Mouse (Mus musculus): ENCODE measurements around the gene Vmn1r236.

Vmn1r236 gene

GRCm38 (mm10) chr17:21282642-21283041 lies at the start of gene Vmn1r236:
Gene Vmn1r236 (plus strand): TSS chr17:21282942.
- DNase-seq (ENCODE audit: low spot score), result no peak

DNA sequence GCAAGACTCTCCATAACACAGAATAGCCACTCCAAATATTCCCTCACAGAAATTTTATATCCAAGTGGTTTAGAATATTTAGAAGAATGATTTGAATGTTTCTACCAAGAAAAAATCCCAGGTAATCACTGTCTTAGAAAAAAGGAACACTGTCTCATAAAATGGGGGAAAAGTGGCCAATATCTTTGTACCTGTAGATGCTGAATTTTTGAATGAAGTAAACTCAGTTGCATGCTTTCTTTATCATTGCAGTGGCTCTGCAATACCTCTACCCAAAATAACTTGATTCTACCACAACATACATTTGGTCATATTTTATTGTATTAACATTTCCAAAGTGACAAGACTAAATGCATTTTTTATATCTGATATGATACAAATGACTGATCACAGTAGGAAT lies 26.6 kb upstream of the Vmn1r236 start, which contains the start of gene Vmn1r235:
TSS of gene Vmn1r235 (plus strand) at position 301 of the 400 bp plus-strand sequence.
- no peak for DNase-seq (ENCODE audit: low spot score)

- DNase-seq (ENCODE audit: low spot score), result peak; percentile 80
Measured at GRCm38 (mm10) chr17:21272103-21272502, 10.6 kb upstream of the Vmn1r236 start.

DNA sequence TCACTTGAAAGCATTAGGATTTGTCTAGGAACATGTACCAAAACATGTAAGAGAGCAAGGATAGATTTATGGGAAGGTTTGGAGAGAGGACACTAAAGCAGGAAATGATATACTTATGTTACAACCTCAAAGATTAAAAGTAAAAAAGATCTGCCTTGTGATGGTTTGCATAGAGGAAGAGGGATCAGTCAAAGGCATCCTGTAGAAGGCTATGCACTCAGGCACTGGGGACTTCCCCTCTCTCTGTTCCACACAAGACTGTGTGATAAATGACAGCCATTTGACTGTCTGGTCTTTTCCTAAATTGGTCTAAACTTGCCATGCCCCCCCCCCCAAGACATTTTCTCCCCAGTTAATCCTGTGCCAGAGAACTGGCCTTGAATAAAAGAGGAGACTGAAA lies 1.7 kb downstream of the Vmn1r236 start:
- no peak for DNase-seq (ENCODE audit: low spot score)

DNA sequence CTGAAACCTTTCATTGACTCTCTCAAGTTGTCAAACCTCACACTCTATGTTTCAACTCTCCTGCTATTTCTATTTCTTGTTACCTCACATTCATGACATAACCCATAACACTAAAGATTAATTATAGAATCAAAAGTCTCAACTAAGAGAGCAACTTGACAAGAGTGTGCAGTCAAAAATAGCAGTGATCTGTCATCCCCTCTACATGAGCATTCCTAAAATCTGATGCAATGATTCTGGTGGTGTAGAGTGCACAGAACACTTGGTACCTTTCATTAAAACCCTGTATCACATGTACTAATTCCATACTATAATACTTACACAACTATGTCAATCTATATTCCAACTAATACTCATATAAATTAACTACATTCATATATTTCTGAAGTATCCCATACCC lies 7.0 kb downstream of the Vmn1r236 start:
- DNase-seq (ENCODE audit: low spot score), result no peak

DNA sequence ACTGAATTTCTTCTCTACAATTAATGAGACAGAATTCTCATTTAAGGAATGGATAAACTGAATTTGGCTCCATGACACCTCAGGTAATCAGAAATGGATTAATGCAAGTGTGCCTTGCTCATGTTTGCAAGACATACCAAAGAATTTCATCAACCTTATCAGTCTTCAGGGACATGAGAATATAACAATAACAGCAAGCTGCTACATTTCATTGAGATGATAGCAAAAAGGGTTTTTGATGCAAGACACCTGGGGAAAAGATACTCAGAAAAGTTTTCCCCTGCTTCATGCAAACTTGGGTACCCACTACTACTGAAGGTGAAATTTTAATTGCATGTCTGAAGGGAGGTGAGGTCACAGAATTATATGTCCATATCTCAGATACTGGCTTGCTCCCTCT lies 28.8 kb downstream of the Vmn1r236 start, which contains the start of gene Vmn1r237:
TSS of gene Vmn1r237 (plus strand) at position 301 of the 400 bp plus-strand sequence.
- no peak for DNase-seq (ENCODE audit: low spot score)

All from layer of hippocampus, adult 11-12 months (tissue).